Mouse (Mus musculus): ENCODE measurements around the gene Rps17. TPM values are rescaled to one million over a fixed set of nuclear protein-coding genes. Genes with fewer than 3 reads are reported as not detected.

Rps17 gene
- polyA plus RNA-seq, 1 experiment, result 3,363 TPM

DNA sequence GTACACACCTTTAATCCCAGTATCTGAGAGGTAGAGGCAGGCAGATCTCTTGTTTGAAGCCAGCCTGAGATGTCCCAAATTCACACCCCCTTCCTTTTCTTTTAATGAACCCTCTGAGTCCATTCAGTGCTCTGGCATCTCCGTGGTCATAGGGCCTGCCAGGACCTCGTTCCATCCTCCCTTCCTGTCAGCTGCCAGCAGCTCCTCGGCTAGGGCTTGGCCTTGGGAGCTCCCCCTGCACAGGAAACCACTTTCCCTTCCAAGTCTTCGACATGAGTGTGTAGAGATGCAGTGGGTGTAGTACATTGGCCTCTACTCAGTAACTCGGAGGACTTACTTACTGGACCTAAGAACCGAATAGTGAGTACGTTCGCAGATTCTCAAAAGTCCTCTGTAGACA lies 29.5 kb downstream of the Rps17 start:
- TF ChIP-seq CEBPB (IDR thresholded peaks at IDR 0.05; ENCODE audit: low read depth) (no peak), MAX (IDR thresholded peaks at IDR 0.05) (no peak), USF1 (IDR thresholded peaks at IDR 0.05; ENCODE audit: low read depth) (no peak), MYOG (IDR thresholded peaks at IDR 0.05; ENCODE audit: control insufficient read depth, extremely low read depth, insufficient read length) (no peak), CTCF (IDR thresholded peaks at IDR 0.05; ENCODE audit: control insufficient read depth, insufficient read depth, insufficient read length) (no peak), FOSL1 (IDR thresholded peaks at IDR 0.05; ENCODE audit: insufficient read depth, low read length, poor library complexity, severe bottlenecking) (no peak), MYOD1 (IDR thresholded peaks at IDR 0.05; ENCODE audit: control insufficient read depth, insufficient read length, low read depth) (no peak)
- H3K27me3 ChIP-seq (ENCODE audit: control insufficient read depth, insufficient read depth, insufficient read length), result no peaks in the 10 kb centered on the region
- H3K79me3 ChIP-seq (ENCODE audit: low read depth), result no peaks in the 10 kb centered on the region
- H3K4me3 ChIP-seq (ENCODE audit: insufficient read depth, poor library complexity, severe bottlenecking), result no peak overlapping the region
- H3K36me3 ChIP-seq (ENCODE audit: control insufficient read depth, insufficient read depth), result no peaks in the 10 kb centered on the region
- no peak overlapping the region for H3ac ChIP-seq (ENCODE audit: control insufficient read depth, insufficient read length, low read depth)
- H3K79me2 ChIP-seq (ENCODE audit: control insufficient read depth, insufficient read depth), result no peaks in the 10 kb centered on the region

DNA sequence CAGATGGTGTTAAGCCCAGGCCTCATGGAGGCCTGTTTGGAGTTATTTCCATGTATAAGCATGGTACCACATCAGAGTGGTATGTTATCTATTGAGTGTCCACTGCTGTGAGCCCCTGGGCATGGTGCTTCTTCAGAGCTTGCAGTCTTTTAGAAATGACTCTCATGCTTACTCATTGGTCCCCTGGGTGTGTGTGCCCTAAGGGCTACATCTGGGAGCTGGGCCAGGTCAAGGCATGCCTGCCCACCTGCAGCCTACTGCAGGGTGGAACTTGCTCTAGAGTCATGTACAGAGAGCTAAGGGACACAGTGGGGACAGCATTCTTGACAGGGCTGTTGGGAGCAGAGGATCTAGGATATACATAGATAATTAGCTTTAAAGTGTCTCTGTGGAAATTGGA lies 33.5 kb downstream of the Rps17 start:
- no peak overlapping the region for H3ac ChIP-seq (ENCODE audit: control insufficient read depth, insufficient read length, low read depth)
- no peaks in the 10 kb centered on the region for H3K79me2 ChIP-seq (ENCODE audit: control insufficient read depth, insufficient read depth)
- no peak for TF ChIP-seq MAX (IDR thresholded peaks at IDR 0.05)
- TF ChIP-seq FOSL1 (IDR thresholded peaks at IDR 0.05; ENCODE audit: insufficient read depth, low read length, poor library complexity, severe bottlenecking), result no peak
- no peak for TF ChIP-seq MYOD1 (IDR thresholded peaks at IDR 0.05; ENCODE audit: control insufficient read depth, insufficient read length, low read depth)
- TF ChIP-seq MYOG (IDR thresholded peaks at IDR 0.05; ENCODE audit: control insufficient read depth, extremely low read depth, insufficient read length), result no peak
- no peak for TF ChIP-seq CTCF (IDR thresholded peaks at IDR 0.05; ENCODE audit: control insufficient read depth, insufficient read depth, insufficient read length)
- TF ChIP-seq USF1 (IDR thresholded peaks at IDR 0.05; ENCODE audit: low read depth), result no peak
- TF ChIP-seq CEBPB (IDR thresholded peaks at IDR 0.05; ENCODE audit: low read depth), result no peak
- no peak overlapping the region for H3K4me3 ChIP-seq (ENCODE audit: insufficient read depth, poor library complexity, severe bottlenecking)
- no peaks in the 10 kb centered on the region for H3K36me3 ChIP-seq (ENCODE audit: control insufficient read depth, insufficient read depth)
- no peaks in the 10 kb centered on the region for H3K79me3 ChIP-seq (ENCODE audit: low read depth)
- no peaks in the 10 kb centered on the region for H3K27me3 ChIP-seq (ENCODE audit: control insufficient read depth, insufficient read depth, insufficient read length)

DNA sequence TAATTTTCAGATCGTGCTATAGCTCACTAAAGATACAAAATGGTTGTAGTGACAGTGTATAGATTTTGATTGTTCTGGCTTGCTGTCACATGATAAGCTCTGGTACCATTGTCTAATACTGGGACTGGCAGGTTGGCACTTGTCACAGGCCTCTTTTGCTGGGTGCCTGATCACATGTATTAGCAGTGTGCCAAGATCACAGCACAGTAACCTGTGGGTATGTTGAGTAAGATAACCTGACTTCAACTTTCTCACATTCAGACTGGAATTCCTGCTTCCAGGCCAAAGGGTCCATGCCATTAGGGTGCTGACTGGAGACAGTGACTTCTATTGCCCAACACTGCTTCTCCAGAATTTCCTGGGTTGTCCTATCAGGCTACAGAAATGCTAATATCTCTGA lies 33.9 kb downstream of the Rps17 start:
- Histone ChIP-seq H3K36me3 (ENCODE audit: control insufficient read depth, insufficient read depth) (no peaks in the 10 kb centered on the region), H3K79me3 (ENCODE audit: low read depth) (no peaks in the 10 kb centered on the region), H3K79me2 (ENCODE audit: control insufficient read depth, insufficient read depth) (no peaks in the 10 kb centered on the region), H3K27me3 (ENCODE audit: control insufficient read depth, insufficient read depth, insufficient read length) (no peaks in the 10 kb centered on the region), H3ac (ENCODE audit: control insufficient read depth, insufficient read length, low read depth) (no peak overlapping the region), H3K4me3 (ENCODE audit: insufficient read depth, poor library complexity, severe bottlenecking) (no peak overlapping the region)
- TF ChIP-seq CEBPB (IDR thresholded peaks at IDR 0.05; ENCODE audit: low read depth) (no peak), USF1 (IDR thresholded peaks at IDR 0.05; ENCODE audit: low read depth) (no peak), MYOD1 (IDR thresholded peaks at IDR 0.05; ENCODE audit: control insufficient read depth, insufficient read length, low read depth) (no peak), CTCF (IDR thresholded peaks at IDR 0.05; ENCODE audit: control insufficient read depth, insufficient read depth, insufficient read length) (no peak), MAX (IDR thresholded peaks at IDR 0.05) (no peak), MYOG (IDR thresholded peaks at IDR 0.05; ENCODE audit: control insufficient read depth, extremely low read depth, insufficient read length) (no peak), FOSL1 (IDR thresholded peaks at IDR 0.05; ENCODE audit: insufficient read depth, low read length, poor library complexity, severe bottlenecking) (no peak)

DNA sequence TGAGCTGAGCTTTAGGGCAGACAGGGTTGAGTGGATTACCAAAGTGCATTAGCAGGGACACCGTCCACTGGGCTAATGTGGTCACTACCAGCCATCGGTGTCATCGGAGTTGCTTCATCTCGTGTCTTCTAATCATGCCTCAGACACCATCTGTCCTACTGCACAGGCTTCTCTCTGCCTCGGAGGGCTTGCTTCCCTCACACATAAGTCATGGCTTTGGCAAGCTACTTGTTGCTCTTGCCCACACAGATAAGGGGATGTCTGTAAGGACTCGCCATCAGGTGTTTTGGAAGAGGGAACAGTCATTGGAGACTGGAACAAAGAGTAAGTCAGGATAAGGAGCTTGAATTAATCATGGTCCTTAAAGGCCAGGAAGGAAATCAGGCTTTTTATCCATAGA lies 35.8 kb downstream of the Rps17 start:
- Histone ChIP-seq H3K79me2 (ENCODE audit: control insufficient read depth, insufficient read depth) (no peaks in the 10 kb centered on the region), H3K79me3 (ENCODE audit: low read depth) (no peaks in the 10 kb centered on the region), H3K27me3 (ENCODE audit: control insufficient read depth, insufficient read depth, insufficient read length) (no peaks in the 10 kb centered on the region), H3K4me3 (ENCODE audit: insufficient read depth, poor library complexity, severe bottlenecking) (no peak overlapping the region), H3ac (ENCODE audit: control insufficient read depth, insufficient read length, low read depth) (no peak overlapping the region), H3K36me3 (ENCODE audit: control insufficient read depth, insufficient read depth) (no peaks in the 10 kb centered on the region)
- no peak for TF ChIP-seq CTCF (IDR thresholded peaks at IDR 0.05; ENCODE audit: control insufficient read depth, insufficient read depth, insufficient read length)
- TF ChIP-seq MYOD1 (IDR thresholded peaks at IDR 0.05; ENCODE audit: control insufficient read depth, insufficient read length, low read depth), result no peak
- no peak for TF ChIP-seq USF1 (IDR thresholded peaks at IDR 0.05; ENCODE audit: low read depth)

DNA sequence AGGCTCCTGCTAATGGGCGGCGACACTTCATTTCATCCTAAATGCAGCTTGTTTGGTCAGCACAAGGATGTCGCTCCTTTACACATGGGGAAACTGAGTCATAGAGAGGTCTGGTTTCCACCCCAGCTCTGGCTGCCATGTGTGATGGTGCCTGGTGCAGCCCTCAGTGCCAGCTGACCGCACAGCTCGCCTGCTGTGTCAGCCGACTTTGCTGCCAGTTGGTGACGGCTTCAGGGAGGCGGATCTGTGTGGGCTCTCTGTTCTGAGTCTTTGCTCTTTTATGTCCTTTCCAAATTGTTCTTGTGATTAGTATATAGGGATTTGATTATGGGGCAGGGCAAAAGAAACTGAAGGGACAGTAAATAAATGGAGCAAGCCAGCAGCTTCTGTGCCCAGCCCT lies 37.3 kb downstream of the Rps17 start:
- Histone ChIP-seq H3K27me3 (ENCODE audit: control insufficient read depth, insufficient read depth, insufficient read length) (no peaks in the 10 kb centered on the region), H3K4me3 (ENCODE audit: insufficient read depth, poor library complexity, severe bottlenecking) (no peak overlapping the region), H3ac (ENCODE audit: control insufficient read depth, insufficient read length, low read depth) (no peak overlapping the region), H3K36me3 (ENCODE audit: control insufficient read depth, insufficient read depth) (no peaks in the 10 kb centered on the region), H3K79me2 (ENCODE audit: control insufficient read depth, insufficient read depth) (no peaks in the 10 kb centered on the region), H3K79me3 (ENCODE audit: low read depth) (no peaks in the 10 kb centered on the region)
- TF ChIP-seq USF1 (IDR thresholded peaks at IDR 0.05; ENCODE audit: low read depth), result no peak
- TF ChIP-seq FOSL1 (IDR thresholded peaks at IDR 0.05; ENCODE audit: insufficient read depth, low read length, poor library complexity, severe bottlenecking), result no peak
- no peak for TF ChIP-seq MAX (IDR thresholded peaks at IDR 0.05)
- no peak for TF ChIP-seq MYOG (IDR thresholded peaks at IDR 0.05; ENCODE audit: control insufficient read depth, extremely low read depth, insufficient read length)
- TF ChIP-seq MYOD1 (IDR thresholded peaks at IDR 0.05; ENCODE audit: control insufficient read depth, insufficient read length, low read depth), result no peak

DNA sequence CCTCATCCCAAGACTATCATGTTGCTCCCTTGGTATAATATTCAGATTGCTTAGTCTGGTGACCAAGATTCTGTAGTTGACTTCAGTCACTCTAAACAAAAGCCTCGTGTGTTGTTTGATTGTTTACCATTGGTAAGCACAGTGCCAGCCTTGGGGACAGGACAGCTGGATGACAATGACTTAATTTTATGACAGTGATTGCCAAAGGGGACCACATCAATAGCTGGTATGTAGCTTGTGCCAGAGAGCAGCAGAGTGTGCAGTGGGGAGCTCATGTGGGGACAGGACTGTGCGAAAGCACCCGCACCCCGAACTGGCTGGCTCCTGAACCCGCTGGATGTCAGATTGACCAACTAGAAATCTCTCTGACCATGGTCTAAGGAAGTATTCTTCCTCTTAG lies 40.4 kb downstream of the Rps17 start:
- no peaks in the 10 kb centered on the region for H3K79me3 ChIP-seq (ENCODE audit: low read depth)
- no peak overlapping the region for H3K4me3 ChIP-seq (ENCODE audit: insufficient read depth, poor library complexity, severe bottlenecking)
- H3K36me3 ChIP-seq (ENCODE audit: control insufficient read depth, insufficient read depth), result no peaks in the 10 kb centered on the region
- H3K27me3 ChIP-seq (ENCODE audit: control insufficient read depth, insufficient read depth, insufficient read length), result no peaks in the 10 kb centered on the region
- no peak for TF ChIP-seq FOSL1 (IDR thresholded peaks at IDR 0.05; ENCODE audit: insufficient read depth, low read length, poor library complexity, severe bottlenecking)
- TF ChIP-seq MAX (IDR thresholded peaks at IDR 0.05), result no peak
- H3K79me2 ChIP-seq (ENCODE audit: control insufficient read depth, insufficient read depth), result no peaks in the 10 kb centered on the region
- no peak overlapping the region for H3ac ChIP-seq (ENCODE audit: control insufficient read depth, insufficient read length, low read depth)

Data from C2C12 (cell line).